Mouse (Mus musculus) embryonic facial prominence, embryonic 12.5 days (tissue): Measurements from ENCODE around the gene Exoc5. TPM values are rescaled to one million over a fixed set of nuclear protein-coding genes. Genes with fewer than 3 reads are reported as not detected.
"Not testable (repeated sequence)": the region's sequence is repeated elsewhere in the genome, so short reads cannot be mapped to it uniquely, and the experiment has no call there.

ENCODE experiments used
- ATAC-seq: fragments of 200-750 bp; cut with Nextera tagmentation; 2 replicates; pipeline ENCODE4 v1.8.0; 2017; ENCODE audit not compliant: insufficient number of reproducible peaks, insufficient read depth, low FRiP score, low TSS enrichment
- H3K27ac ChIP-seq: fragments of 300-500 bp; sonication (generic); 2 replicates; pipeline ENCODE4 v1.5.1; 2016; ENCODE audit warnings: mild to moderate bottlenecking
- H3K27me3 ChIP-seq: fragments of 300-500 bp; sonication (generic); 2 replicates; pipeline ENCODE4 v1.6.1; 2016; ENCODE audit warnings: mild to moderate bottlenecking, moderate library complexity
- H3K36me3 ChIP-seq: fragments of 300-500 bp; sonication (generic); 2 replicates; pipeline ENCODE4 v1.6.1; 2016; ENCODE audit warnings: mild to moderate bottlenecking
- H3K4me1 ChIP-seq: fragments of 300-500 bp; sonication (generic); 2 replicates; pipeline ENCODE4 v1.6.1; 2016
- H3K4me2 ChIP-seq: fragments of 300-500 bp; sonication (generic); replicated peaks from 2 replicates; pipeline ENCODE4 v1.6.1; 2016; ENCODE audit warnings: mild to moderate bottlenecking, moderate library complexity
- H3K4me3 ChIP-seq: fragments of 300-500 bp; sonication (generic); 2 replicates; pipeline ENCODE4 v1.5.1; 2016; ENCODE audit warnings: mild to moderate bottlenecking
- H3K9ac ChIP-seq: fragments of 300-500 bp; sonication (generic); 2 replicates; pipeline ENCODE4 v1.6.1; 2016; ENCODE audit warnings: mild to moderate bottlenecking, moderate library complexity
- H3K9me3 ChIP-seq: fragments of 300-500 bp; sonication (generic); 2 replicates; pipeline ENCODE4 v1.6.1; 2016; ENCODE audit warnings: mild to moderate bottlenecking, moderate library complexity
- WGBS: fragments of 180-500 bp; shearing (Covaris S2); methylation state at CpG from one replicate; pipeline ENCODE4 v1.1.7; 2016; 5-methylcytosine and 5-hydroxymethylcytosine counted together
- polyA plus RNA-seq: library from polyadenylated mRNA; unstranded; fragments of >200 nt; fragmentation: Nextera tagmentation; extraction: Ambion mirVana; gene quantifications from 2 replicates; pipeline ENCODE4 v1.2.1, GENCODE M21; 2016

Gene Exoc5
- polyA plus RNA-seq = 60.4 and 62.1 TPM in 2 replicates

DNA sequence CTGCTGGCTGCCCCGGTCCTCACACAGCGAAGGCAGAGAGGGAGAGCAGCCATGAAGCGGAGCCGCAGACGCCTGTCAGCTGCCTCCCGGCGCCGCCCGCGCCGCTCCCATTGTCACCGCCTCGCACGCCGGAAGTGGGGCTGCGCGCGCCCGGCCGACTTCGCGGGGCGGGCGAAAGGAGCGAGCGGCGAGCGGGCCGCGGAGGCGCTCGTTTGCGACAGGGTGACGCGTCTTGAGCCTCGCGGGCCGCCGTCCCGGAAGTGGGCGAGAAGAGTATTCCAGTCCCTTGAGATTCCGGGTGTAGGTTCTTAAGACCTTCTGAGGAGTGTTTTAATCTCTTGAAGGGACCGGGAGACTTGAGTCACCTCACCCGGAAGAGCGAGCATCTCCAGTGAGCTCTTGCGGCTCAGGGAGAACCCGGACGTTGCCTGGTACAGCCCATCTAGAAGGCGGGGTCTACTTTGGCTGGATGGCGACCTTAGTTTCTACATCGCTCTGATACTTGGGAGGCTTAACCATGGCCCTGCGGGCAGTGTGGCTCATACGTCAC lies at the start of gene Exoc5:
Gene Exoc5 (minus strand): TSS at position 380 of the 550 bp plus-strand sequence.
- H3K4me1 ChIP-seq = peaks cover 17% of the 10 kb centered on the region
- peak within 1 kb of the TSS; percentile 66 for H3K4me2 ChIP-seq

DNA sequence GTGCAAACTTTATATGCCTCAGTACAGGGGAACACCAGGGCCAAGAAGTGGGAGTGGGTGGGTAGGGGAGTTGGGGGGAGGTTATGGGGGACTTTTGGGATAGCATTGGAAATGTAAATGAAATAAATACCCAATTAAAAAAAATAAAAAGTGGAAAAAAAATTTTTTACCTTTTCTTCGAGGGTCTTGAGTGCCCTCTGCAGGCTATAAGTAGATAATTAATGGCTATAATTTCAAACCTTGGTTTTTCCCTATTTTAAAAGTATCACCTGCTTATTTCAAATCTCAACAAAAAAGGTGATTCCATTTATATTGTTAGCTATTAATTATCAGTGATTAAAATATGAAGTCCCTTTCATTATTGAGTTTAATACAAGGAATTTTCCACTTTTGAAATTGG lies 25.3 kb upstream of the Exoc5 start:
- ATAC-seq, H3K36me3 ChIP-seq, H3K4me3 ChIP-seq, H3K27me3 ChIP-seq, H3K9ac ChIP-seq, H3K4me2 ChIP-seq, H3K9me3 ChIP-seq, H3K4me1 ChIP-seq, H3K27ac ChIP-seq: not testable (repeated sequence)
- 44% methylated on average over 1 of the region's 1 CpGs for WGBS

More for the DNA sequence above, at the start of gene Exoc5:
- WGBS = under 1% methylated on average over 53 of the region's 53 CpGs
- Histone ChIP-seq H3K9ac (peak within 1 kb of the TSS; percentile 94), H3K9me3 (no peaks in the 10 kb centered on the region), H3K4me3 (peak within 1 kb of the TSS; percentile 92), H3K27me3 (no peaks in the 10 kb centered on the region), H3K36me3 (no peaks in the 10 kb centered on the region), H3K27ac (peak within 1 kb of the TSS; percentile 98)
- peak; percentile 96 for ATAC-seq

DNA sequence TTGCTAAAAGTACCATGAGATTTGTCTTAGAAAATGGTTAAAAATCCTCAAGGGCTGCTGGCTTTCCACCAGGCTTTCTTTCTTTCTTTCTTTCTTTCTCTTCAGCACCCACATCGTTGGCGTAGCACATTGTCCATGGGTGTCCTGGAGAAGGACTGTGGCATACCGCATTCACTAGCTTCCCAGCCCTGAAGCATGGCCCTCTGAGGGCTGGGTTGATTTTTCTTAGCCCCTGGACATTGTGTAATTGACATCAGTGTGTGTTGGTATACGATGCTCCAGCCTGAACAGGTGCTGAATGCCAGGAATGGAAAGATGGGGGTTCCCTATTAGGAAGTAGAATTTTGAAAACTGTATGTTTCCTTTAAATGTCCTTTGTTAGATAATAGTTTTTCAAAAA lies 24.8 kb upstream of the Exoc5 start:
- no peaks in the 10 kb centered on the region for H3K9me3 ChIP-seq
- ATAC-seq = no peak
- no peak overlapping the region for H3K4me3 ChIP-seq
- no peak overlapping the region for H3K4me2 ChIP-seq
- 89% methylated on average over 4 of the region's 4 CpGs for WGBS
- H3K36me3 ChIP-seq = 0 out of 2 replicates have a peak, but pooled peaks cover 4% of the 10 kb centered on the region
- H3K27ac ChIP-seq = no peak overlapping the region
- no peak overlapping the region for H3K9ac ChIP-seq
- no peaks in the 10 kb centered on the region for H3K27me3 ChIP-seq
- no peaks in the 10 kb centered on the region; the same call in 1 of the 2 replicates for H3K4me1 ChIP-seq

DNA sequence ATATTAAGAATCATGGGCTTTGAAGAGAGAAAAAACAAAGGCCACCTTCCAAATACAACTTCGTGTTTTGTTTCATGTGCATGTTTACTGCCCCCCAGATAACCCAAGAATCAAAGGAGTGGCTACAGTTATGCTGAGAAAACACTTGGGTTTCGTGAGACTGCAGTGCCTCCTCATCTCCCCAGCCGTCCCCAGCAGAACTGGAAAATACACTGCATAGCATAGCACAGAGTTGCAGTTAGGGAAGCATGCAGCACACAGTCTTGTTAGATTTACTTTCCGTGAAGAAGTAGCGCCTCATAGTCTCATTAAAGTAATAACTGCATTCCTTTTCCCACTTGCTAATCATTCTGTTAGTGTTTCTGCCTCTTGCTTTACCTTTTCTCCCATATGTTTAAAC lies 23.6 kb upstream of the Exoc5 start:
- WGBS = 39% methylated on average over 5 of the region's 5 CpGs
- no peak overlapping the region for H3K4me3 ChIP-seq
- ATAC-seq = no peak

DNA sequence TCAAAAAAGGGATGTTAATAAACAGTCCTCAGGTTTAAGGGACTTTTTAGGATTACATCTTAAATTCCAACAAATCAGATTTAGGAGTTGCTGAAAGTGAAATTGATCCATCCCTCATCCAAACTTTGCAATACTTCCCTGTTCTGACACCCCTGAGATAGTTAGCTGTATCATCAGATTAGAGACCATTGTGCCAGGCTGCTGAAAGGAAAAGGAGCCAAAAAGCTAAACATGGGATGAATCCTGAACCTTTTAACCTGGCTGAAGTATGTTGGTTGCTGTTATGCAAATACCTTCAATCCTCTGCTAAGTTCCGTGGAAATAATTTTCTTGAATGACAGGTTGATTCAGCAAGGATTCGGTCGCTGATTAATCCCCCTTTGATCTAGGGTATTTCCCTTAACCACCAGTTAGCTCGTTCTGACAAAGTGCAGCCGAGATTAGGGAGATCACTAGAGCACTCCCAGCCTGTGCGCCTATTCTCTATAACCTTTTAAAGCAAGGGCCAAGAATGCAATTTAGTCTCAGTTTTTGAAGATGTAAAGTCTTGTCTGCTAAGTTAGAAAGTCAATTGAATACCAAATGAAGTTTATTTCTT lies 23.1 kb upstream of the Exoc5 start:
- 16% methylated on average over 6 of the region's 6 CpGs for WGBS
- no peak overlapping the region for H3K9ac ChIP-seq
- H3K36me3 ChIP-seq = peaks cover 7% of the 10 kb centered on the region; the same call in 1 of the 2 replicates
- no peak overlapping the region for H3K4me2 ChIP-seq
- H3K27ac ChIP-seq = no peak overlapping the region
- no peaks in the 10 kb centered on the region for H3K9me3 ChIP-seq
- H3K4me1 ChIP-seq = no peaks in the 10 kb centered on the region; the same call in 1 of the 2 replicates
- no peaks in the 10 kb centered on the region for H3K27me3 ChIP-seq
- ATAC-seq = no peak
- H3K4me3 ChIP-seq = no peak overlapping the region

More for the DNA sequence above, 23.6 kb upstream of the Exoc5 start:
- H3K36me3 ChIP-seq = peaks cover 6% of the 10 kb centered on the region; the same call in 1 of the 2 replicates
- H3K27ac ChIP-seq = no peak overlapping the region
- H3K9ac ChIP-seq = no peak overlapping the region
- H3K4me2 ChIP-seq = no peak overlapping the region
- no peaks in the 10 kb centered on the region for H3K9me3 ChIP-seq
- no peaks in the 10 kb centered on the region for H3K27me3 ChIP-seq
- H3K4me1 ChIP-seq = no peaks in the 10 kb centered on the region; the same call in 1 of the 2 replicates

DNA sequence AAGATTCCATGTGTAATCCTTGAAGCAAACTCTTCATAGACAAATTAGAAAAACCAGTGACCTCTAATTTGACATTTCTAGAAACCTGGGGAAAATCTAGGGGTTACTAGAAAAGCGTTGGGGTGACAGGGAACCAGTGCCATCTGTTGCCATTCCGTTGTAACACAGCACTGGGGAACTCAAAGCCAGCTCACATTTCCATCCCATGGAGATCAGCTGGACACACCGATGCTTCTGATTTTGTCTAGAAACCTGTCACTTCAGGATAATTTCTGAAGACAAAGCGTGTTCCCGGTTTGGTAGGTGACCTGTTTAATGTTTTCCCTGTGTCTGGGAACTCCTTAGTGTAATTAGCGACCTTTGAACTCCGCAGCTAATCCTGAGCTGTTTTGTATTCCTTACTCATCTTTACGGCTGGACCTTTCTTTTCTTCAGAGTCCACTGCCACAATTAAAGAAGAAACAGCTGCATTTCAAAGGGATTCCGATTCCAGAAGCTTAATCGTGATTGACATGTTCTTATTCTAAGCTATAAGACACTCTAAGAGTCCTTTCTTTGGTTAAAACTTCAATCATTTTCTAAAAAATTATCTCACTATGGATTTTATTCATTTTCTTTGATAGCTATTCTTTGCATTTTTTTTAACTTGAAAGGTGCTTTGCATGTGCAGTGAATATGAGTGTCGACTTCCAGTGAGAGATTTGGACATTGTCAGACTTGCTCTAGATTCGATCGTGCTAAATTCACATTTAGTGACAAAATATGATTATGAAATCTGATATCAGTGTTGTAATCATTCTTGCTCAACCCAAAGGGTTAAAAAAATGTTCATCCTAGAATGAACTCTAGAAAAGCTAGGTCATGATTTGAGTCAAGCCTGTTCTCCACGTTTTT lies 21.9 kb upstream of the Exoc5 start:
- H3K9me3 ChIP-seq = no peaks in the 10 kb centered on the region
- H3K9ac ChIP-seq = no peak overlapping the region
- H3K27ac ChIP-seq = no peak overlapping the region
- H3K36me3 ChIP-seq = peaks cover 7% of the 10 kb centered on the region; the same call in 1 of the 2 replicates
- H3K4me1 ChIP-seq = no peaks in the 10 kb centered on the region; the same call in 1 of the 2 replicates
- WGBS = 35% methylated on average over 14 of the region's 14 CpGs
- no peak overlapping the region for H3K4me3 ChIP-seq
- ATAC-seq = no peak
- no peaks in the 10 kb centered on the region for H3K27me3 ChIP-seq
- H3K4me2 ChIP-seq = no peak overlapping the region

DNA sequence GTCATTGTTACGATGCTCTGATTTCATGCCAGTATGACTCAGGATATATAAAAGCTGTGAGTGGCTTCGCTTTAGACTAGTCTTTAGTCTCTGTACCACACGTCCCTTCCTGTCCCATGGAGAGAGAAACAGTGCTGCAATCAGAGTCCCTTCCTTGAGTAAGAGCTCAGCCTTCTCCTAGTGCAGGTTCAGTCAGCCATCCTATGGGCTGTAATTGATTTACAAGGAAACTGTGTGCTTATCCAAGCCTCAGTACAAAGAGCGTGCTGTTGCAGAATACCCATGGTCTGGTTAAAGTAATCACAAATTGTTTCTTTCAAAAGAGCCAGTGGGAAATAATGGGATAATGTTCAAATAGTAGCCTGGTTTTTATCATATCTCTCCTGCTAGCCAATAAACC lies 20.1 kb upstream of the Exoc5 start:
- WGBS = 90% methylated on average over 4 of the region's 4 CpGs
- no peak overlapping the region for H3K4me3 ChIP-seq
- H3K9me3 ChIP-seq = no peaks in the 10 kb centered on the region
- peaks cover 13% of the 10 kb centered on the region for H3K36me3 ChIP-seq
- no peak overlapping the region for H3K27ac ChIP-seq
- H3K9ac ChIP-seq = no peak overlapping the region
- H3K27me3 ChIP-seq = no peaks in the 10 kb centered on the region
- H3K4me1 ChIP-seq = no peaks in the 10 kb centered on the region; the same call in 1 of the 2 replicates
- no peak for ATAC-seq
- no peak overlapping the region for H3K4me2 ChIP-seq

DNA sequence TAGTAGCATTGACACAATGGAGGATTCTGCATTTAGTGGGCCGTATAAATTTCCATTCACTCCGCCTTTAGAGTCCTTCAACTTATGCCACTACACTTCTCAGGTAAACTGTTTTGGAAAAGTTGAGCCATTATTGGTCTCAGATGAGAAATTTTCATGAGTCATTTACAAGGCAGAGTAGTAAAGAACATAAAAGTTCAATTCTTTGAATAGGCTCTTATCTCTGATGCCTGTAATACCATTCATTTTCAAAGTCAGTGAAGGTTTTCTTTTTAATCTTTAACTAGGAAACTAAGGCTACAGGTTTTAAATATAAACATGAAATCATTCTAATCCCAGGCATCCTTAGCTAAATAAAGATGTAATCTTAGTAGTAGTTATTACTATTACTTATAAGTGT lies 12.4 kb upstream of the Exoc5 start:
- Histone ChIP-seq H3K4me2 (no peak overlapping the region), H3K4me1 (no peaks in the 10 kb centered on the region), H3K27me3 (no peaks in the 10 kb centered on the region), H3K9ac (no peak overlapping the region), H3K36me3 (peaks cover 17% of the 10 kb centered on the region), H3K4me3 (no peak overlapping the region), H3K27ac (no peak overlapping the region), H3K9me3 (no peaks in the 10 kb centered on the region)
- no peak for ATAC-seq
- 94% methylated on average over 2 of the region's 2 CpGs for WGBS

DNA sequence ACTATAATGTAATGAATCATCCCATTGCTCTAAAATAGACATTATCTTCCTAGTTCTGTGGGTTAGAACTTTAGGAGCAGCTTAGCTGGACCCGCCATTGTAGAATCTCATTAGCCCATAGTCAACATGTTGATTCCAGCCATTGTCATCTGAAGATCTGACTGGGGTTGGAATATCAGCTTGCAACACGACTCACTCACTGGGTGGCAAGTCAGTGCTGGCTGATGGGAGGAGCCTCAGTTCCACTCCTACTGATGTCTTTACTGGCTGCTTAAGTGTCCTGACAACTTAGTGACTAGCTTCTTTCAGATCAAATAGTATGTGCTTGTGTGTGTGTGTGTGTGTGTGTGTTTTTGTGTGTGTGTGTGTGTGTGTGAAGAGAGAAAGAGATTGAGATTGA lies 7.9 kb upstream of the Exoc5 start:
- no peak overlapping the region for H3K9ac ChIP-seq
- no peaks in the 10 kb centered on the region for H3K9me3 ChIP-seq
- peaks cover 8% of the 10 kb centered on the region; the same call in 1 of the 2 replicates for H3K36me3 ChIP-seq
- H3K4me2 ChIP-seq = no peak overlapping the region
- H3K4me1 ChIP-seq = no peaks in the 10 kb centered on the region
- ATAC-seq = no peak
- H3K27ac ChIP-seq = no peak overlapping the region
- H3K4me3 ChIP-seq = no peak overlapping the region
- H3K27me3 ChIP-seq = no peaks in the 10 kb centered on the region
- 68% methylated on average over 2 of the region's 2 CpGs for WGBS

DNA sequence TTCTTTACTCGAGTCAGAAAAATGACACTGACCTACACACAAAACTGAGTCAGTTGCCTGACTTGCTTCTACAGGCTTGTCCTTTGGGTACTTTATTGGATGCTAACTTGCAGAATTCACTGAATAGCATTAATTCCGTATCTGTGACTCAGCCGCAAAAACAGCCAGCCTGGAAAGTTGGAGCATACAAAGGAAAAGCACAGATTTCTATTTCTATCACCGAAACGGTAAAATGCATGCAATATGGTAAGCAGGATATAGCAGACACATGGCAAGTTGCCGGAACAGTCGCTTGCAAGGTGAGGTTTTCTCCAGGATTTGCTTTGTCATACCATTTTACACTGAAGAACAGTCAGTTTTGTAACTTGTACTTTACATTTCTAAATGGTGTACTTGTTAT lies 7.4 kb upstream of the Exoc5 start:
- Histone ChIP-seq H3K4me1 (no peaks in the 10 kb centered on the region), H3K9me3 (no peaks in the 10 kb centered on the region), H3K9ac (no peak overlapping the region), H3K36me3 (peaks cover 8% of the 10 kb centered on the region; the same call in 1 of the 2 replicates), H3K27ac (no peak overlapping the region), H3K4me3 (no peak overlapping the region), H3K27me3 (no peaks in the 10 kb centered on the region), H3K4me2 (no peak overlapping the region)
- 93% methylated on average over 7 of the region's 7 CpGs for WGBS
- no peak for ATAC-seq

DNA sequence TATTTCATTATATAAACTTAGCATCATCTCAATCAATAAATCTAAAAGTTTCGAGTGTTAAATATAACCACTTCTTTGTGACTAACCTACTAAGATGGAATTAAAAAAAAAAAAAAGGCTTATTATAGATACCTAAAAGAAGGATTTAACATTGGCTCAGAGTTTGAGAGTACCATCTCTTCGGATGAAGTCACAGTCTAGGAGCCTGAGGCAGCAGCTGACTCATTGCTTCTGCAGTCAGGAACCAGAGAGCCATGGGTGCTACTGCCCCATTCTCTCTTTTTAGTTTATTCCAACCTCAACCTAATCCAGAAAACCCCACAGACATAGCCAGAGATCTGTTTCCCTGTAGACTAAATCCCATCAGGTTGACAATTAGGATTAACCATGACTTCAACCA lies 6.4 kb upstream of the Exoc5 start:
- Histone ChIP-seq H3K4me2 (no peak overlapping the region), H3K9me3 (no peaks in the 10 kb centered on the region), H3K36me3 (peaks cover 8% of the 10 kb centered on the region; the same call in 1 of the 2 replicates), H3K27ac (no peak overlapping the region), H3K27me3 (no peaks in the 10 kb centered on the region), H3K4me3 (no peak overlapping the region), H3K9ac (no peak overlapping the region), H3K4me1 (peaks cover under 1% of the 10 kb centered on the region; the same call in 1 of the 2 replicates)
- WGBS = 95% methylated on average over 2 of the region's 2 CpGs
- ATAC-seq = no peak
